Mouse (Mus musculus) MEL (cell line): ENCODE data around the gene Nisch. TPM values are rescaled to one million over a fixed set of nuclear protein-coding genes. Genes with fewer than 3 reads are reported as not detected.

Source experiments
- DNase-seq: peaks from one replicate; pipeline ENCODE4 v3.0.0; 2011; ENCODE audit warnings: low read depth, low spot score
- H3K27ac ChIP-seq: 2 replicates; pipeline ENCODE4 v1.5.1; 2012; ENCODE audit warnings: low read depth, mild to moderate bottlenecking, control low read depth, low read length, moderate library complexity; ENCODE audit not compliant: control insufficient read depth
- H3K27me3 ChIP-seq, 2 experiments: fragments of 150-350 bp in 1 of 2; sonication (generic) in 1 of 2; 2 replicates each; pipeline ENCODE4 v1.6.1; 2012; ENCODE audit warnings: low read length in 2 of 2, mild to moderate bottlenecking in 2 of 2, improper control_type of control experiment in 1 of 2, moderate library complexity in 1 of 2; ENCODE audit not compliant: insufficient read depth in 2 of 2, control insufficient read depth in 1 of 2
- H3K36me3 ChIP-seq, 2 experiments: 2 replicates each; pipeline ENCODE4 v1.6.1; 2012 to 2014; ENCODE audit warnings: low read length in 2 of 2, improper control_type of control experiment in 1 of 2, inconsistent platforms in 1 of 2, mild to moderate bottlenecking in 1 of 2; ENCODE audit not compliant: insufficient read depth in 2 of 2, control insufficient read depth in 1 of 2
- H3K4me1 ChIP-seq, 2 experiments: fragments of 150-350 bp in 1 of 2; sonication (generic) in 1 of 2; 2 replicates each; pipeline ENCODE4 v1.6.1; 2012; ENCODE audit warnings: low read length in 2 of 2, improper control_type of control experiment in 1 of 2, mild to moderate bottlenecking in 1 of 2; ENCODE audit not compliant: insufficient read depth in 2 of 2, control insufficient read depth in 1 of 2
- H3K4me3 ChIP-seq, 2 experiments: fragments of 150-350 bp in 1 of 2; sonication (generic) in 1 of 2; 2 replicates each; pipeline ENCODE4 v1.5.1; 2012; ENCODE audit warnings: low read depth in 2 of 2, low read length in 2 of 2, mild to moderate bottlenecking in 2 of 2, moderate library complexity in 2 of 2, control low read depth in 1 of 2, improper control_type of control experiment in 1 of 2; ENCODE audit not compliant: control insufficient read depth in 1 of 2, insufficient read depth in 1 of 2
- H3K79me2 ChIP-seq: 2 replicates; pipeline ENCODE4 v1.6.1; 2012; ENCODE audit warnings: mild to moderate bottlenecking, low read length, moderate library complexity; ENCODE audit not compliant: control insufficient read depth, poor library complexity, insufficient read depth
- H3K9ac ChIP-seq: 2 replicates; pipeline ENCODE4 v1.6.1; 2012; ENCODE audit warnings: low read depth, mild to moderate bottlenecking, control low read depth, low read length, moderate library complexity; ENCODE audit not compliant: control insufficient read depth, poor library complexity, severe bottlenecking
- H3K9me3 ChIP-seq: fragments of 150-350 bp; sonication (generic); replicated peaks from 2 replicates; pipeline ENCODE4 v1.6.1; 2012; ENCODE audit warnings: mild to moderate bottlenecking, low read length, improper control_type of control experiment, moderate library complexity; ENCODE audit not compliant: insufficient read depth
- BHLHE40 ChIP-seq: IDR thresholded peaks from 2 replicates; pipeline ENCODE4 v1.6.1; 2012; ENCODE audit warnings: low read depth, mild to moderate bottlenecking, inconsistent platforms, low read length, improper control_type of control experiment, borderline replicate concordance
- CHD1 ChIP-seq: IDR thresholded peaks from 2 replicates; pipeline ENCODE4 v1.6.1; 2012; ENCODE audit warnings: low read depth, mild to moderate bottlenecking, inconsistent platforms, low read length, improper control_type of control experiment
- CHD2 ChIP-seq: IDR thresholded peaks from 2 replicates; pipeline ENCODE4 v1.6.1; 2011; ENCODE audit warnings: low read length, improper control_type of control experiment
- CTCF ChIP-seq, 3 experiments: IDR thresholded peaks in 2 of 3; conservative IDR thresholded peaks in 1 of 3; 2 replicates each; pipeline ENCODE4 v1.5.1; 2011 to 2012; ENCODE audit warnings: low read length in 3 of 3, low read depth in 2 of 3, mild to moderate bottlenecking in 2 of 3, improper control_type of control experiment in 1 of 3, inconsistent platforms in 1 of 3, mixed read lengths in 1 of 3, moderate library complexity in 1 of 3; ENCODE audit not compliant: control insufficient read depth in 1 of 3, insufficient read depth in 1 of 3, poor library complexity in 1 of 3, severe bottlenecking in 1 of 3
- KAT2A ChIP-seq: conservative IDR thresholded peaks from 2 replicates; pipeline ENCODE4 v1.6.1; 2012; ENCODE audit warnings: low read depth, low read length, improper control_type of control experiment, inconsistent platforms
- MAFK ChIP-seq: IDR thresholded peaks from 2 replicates; pipeline ENCODE4 v1.6.1; 2011; ENCODE audit warnings: low read depth, mild to moderate bottlenecking, low read length, improper control_type of control experiment, borderline replicate concordance
- MAX ChIP-seq: IDR thresholded peaks from 2 replicates; pipeline ENCODE4 v1.6.1; 2011; ENCODE audit warnings: low read length, improper control_type of control experiment
- MAZ ChIP-seq: IDR thresholded peaks from 2 replicates; pipeline ENCODE4 v1.6.1; 2012; ENCODE audit warnings: low read depth, mild to moderate bottlenecking, inconsistent platforms, low read length, improper control_type of control experiment
- MXI1 ChIP-seq: IDR thresholded peaks from 2 replicates; pipeline ENCODE4 v1.6.1; 2011; ENCODE audit warnings: mild to moderate bottlenecking, low read depth, low read length, improper control_type of control experiment
- MYB ChIP-seq: IDR thresholded peaks from 2 replicates; pipeline ENCODE4 v1.6.1; 2011; ENCODE audit warnings: mild to moderate bottlenecking, low read depth, low read length, improper control_type of control experiment
- NELFE ChIP-seq: IDR thresholded peaks from 2 replicates; pipeline ENCODE4 v1.6.1; 2011; ENCODE audit warnings: low read depth, low read length, improper control_type of control experiment
- POLR2A ChIP-seq, 2 experiments: IDR thresholded peaks; 2 replicates each; pipeline ENCODE4 v1.6.1; 2011 to 2012; ENCODE audit warnings: low read length in 2 of 2, mild to moderate bottlenecking in 2 of 2, control low read depth in 1 of 2, improper control_type of control experiment in 1 of 2, low read depth in 1 of 2, moderate library complexity in 1 of 2; ENCODE audit not compliant: control insufficient read depth in 1 of 2, insufficient read depth in 1 of 2, poor library complexity in 1 of 2
- POLR2AphosphoS2 ChIP-seq: IDR thresholded peaks from 2 replicates; pipeline ENCODE4 v1.6.1; 2011; ENCODE audit warnings: low read length, improper control_type of control experiment
- POLR2AphosphoS5 ChIP-seq: IDR thresholded peaks from 2 replicates; pipeline ENCODE4 v1.6.1; 2012; ENCODE audit warnings: low read depth, borderline replicate concordance, mild to moderate bottlenecking, inconsistent platforms, low read length, moderate library complexity, mixed read lengths
- RAD21 ChIP-seq: IDR thresholded peaks from 2 replicates; pipeline ENCODE4 v1.6.1; 2011; ENCODE audit warnings: mild to moderate bottlenecking, low read depth, low read length, improper control_type of control experiment
- RCOR1 ChIP-seq: IDR thresholded peaks from 2 replicates; pipeline ENCODE4 v1.6.1; 2012; ENCODE audit warnings: low read depth, mild to moderate bottlenecking, inconsistent platforms, low read length, improper control_type of control experiment
- SMC3 ChIP-seq: IDR thresholded peaks from 2 replicates; pipeline ENCODE4 v1.6.1; 2011; ENCODE audit warnings: low read depth, low read length, improper control_type of control experiment
- TBP ChIP-seq: IDR thresholded peaks from 2 replicates; pipeline ENCODE4 v1.8.0; 2011; ENCODE audit warnings: low read depth, low read length, improper control_type of control experiment
- UBTF ChIP-seq: IDR thresholded peaks from 2 replicates; pipeline ENCODE4 v1.6.1; 2012; ENCODE audit warnings: low read depth, mild to moderate bottlenecking, inconsistent platforms, low read length, improper control_type of control experiment, moderate library complexity, borderline replicate concordance; ENCODE audit not compliant: insufficient read depth
- ZKSCAN1 ChIP-seq: IDR thresholded peaks from 2 replicates; pipeline ENCODE4 v1.6.1; 2012; ENCODE audit warnings: low read depth, mild to moderate bottlenecking, inconsistent platforms, low read length, improper control_type of control experiment, moderate library complexity
- ZNF384 ChIP-seq: IDR thresholded peaks from 2 replicates; pipeline ENCODE4 v1.6.1; 2012; ENCODE audit warnings: low read depth, mild to moderate bottlenecking, inconsistent platforms, low read length, improper control_type of control experiment
- polyA plus RNA-seq, 2 experiments: library from polyadenylated mRNA; stranded (reverse) in 1 of 2; unstranded in 1 of 2; fragments of >175 nt in 1 of 2; fragments of >200 nt in 1 of 2; gene quantifications; 2 replicates each; pipeline versions ENCODE4 v1.2.1 to v1.2.4; 2012; ENCODE audit warnings: low replicate concordance in 2 of 2, low read depth in 1 of 2; ENCODE audit not compliant: insufficient read length in 2 of 2, insufficient read depth in 1 of 2, missing spikeins in 1 of 2
- total RNA-seq: library from RNA; depleted of rRNA; stranded (reverse); fragments of 300-350 nt; gene quantifications from 2 replicates; pipeline ENCODE4 v1.2.3, GENCODE M21; 2012

Gene Nisch
- total and polyA plus RNA-seq, 3 experiments: 53.0 to 154 TPM; not detected in 1

DNA sequence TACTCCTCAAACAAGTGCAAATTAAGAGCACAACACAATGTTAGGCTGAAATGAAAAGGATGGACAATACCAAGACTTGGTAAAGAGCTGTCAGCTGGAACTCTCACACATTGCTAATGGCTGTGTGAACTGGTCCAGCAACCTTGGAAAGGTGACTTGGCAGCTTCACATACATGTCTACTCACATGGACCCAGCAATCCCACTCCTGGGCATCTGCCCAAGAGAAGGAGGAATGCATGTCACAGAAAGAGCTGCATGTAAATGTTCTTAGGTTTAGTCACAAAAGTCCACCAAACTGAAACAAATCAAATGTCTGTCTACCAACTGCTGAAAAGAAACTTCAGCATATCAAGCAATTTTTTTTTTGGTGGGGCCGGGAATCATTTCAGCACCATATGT lies 29.2 kb upstream of the Nisch start:
- DNase-seq: no peak
- Histone ChIP-seq H3K4me1 (peaks cover 3 to 6% of the 10 kb centered on the region in 2 experiments; a peak in 2 of 4 replicates), H3K79me2 (peaks cover 5% of the 10 kb centered on the region; the same call in 1 of the 2 replicates), H3K27ac (no peak overlapping the region), H3K36me3 (peaks cover 0 to 7% of the 10 kb centered on the region in 2 experiments; a peak in 2 of 4 replicates), H3K4me3 (no peak overlapping the region), H3K27me3 (no peaks in the 10 kb centered on the region), H3K9ac (no peak overlapping the region), H3K9me3 (no peaks in the 10 kb centered on the region)
- TF ChIP-seq CHD2 (no peak), MAFK (no peak), NELFE (no peak), POLR2AphosphoS5 (no peak), CHD1 (no peak), RCOR1 (no peak), BHLHE40 (no peak), CTCF (IDR thresholded peaks at IDR 0.05 in 2 of 3, conservative IDR thresholded peaks at IDR 0.05 in 1 of 3; ENCODE audit: control insufficient read depth in 1 of 3, insufficient read depth in 1 of 3, low read depth in 2 of 3, low read length in 3 of 3, poor library complexity in 1 of 3, severe bottlenecking in 1 of 3) (no peak), TBP (no peak), ZKSCAN1 (no peak), POLR2A (IDR thresholded peaks at IDR 0.05; ENCODE audit: control insufficient read depth in 1 of 2, insufficient read depth in 1 of 2, low read depth in 1 of 2, low read length in 2 of 2, poor library complexity in 1 of 2) (no peak), MXI1 (no peak), KAT2A (no peak), RAD21 (no peak), MYB (no peak), SMC3 (no peak), UBTF (no peak), POLR2AphosphoS2 (no peak), MAZ (no peak)

DNA sequence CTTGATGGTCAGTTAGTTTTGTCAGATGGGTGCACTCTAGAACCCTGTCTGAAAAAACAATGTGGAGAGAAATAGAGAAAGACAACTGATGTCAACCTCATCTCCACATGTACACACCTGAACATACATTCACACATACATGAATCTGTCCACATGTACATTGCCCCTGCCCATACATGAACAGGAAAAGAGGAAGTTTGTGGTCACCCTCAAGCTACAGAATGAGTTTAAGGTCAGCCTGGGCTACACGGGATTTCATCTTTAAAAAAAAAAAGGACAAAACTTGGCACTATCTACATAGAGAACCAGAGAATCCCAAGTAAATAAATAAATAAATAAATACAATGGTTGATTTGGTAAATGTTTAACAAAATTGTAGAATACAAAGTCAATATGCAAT lies 28.0 kb upstream of the Nisch start:
- no peaks in the 10 kb centered on the region for H3K9me3 ChIP-seq
- no peak overlapping the region for H3K4me3 ChIP-seq
- no peak overlapping the region for H3K27ac ChIP-seq
- TF ChIP-seq MAX: no peak
- TF ChIP-seq UBTF: no peak
- no peak for TF ChIP-seq RCOR1
- TF ChIP-seq ZNF384: peak; percentile 31; the same call in 1 of the 2 replicates
- DNase-seq: peak; percentile 30
- H3K27me3 ChIP-seq: no peaks in the 10 kb centered on the region
- H3K79me2 ChIP-seq: no peaks in the 10 kb centered on the region
- no peak overlapping the region for H3K9ac ChIP-seq
- H3K4me1 ChIP-seq: peaks cover 3 to 6% of the 10 kb centered on the region in 2 experiments; a peak in 2 of 4 replicates
- peaks cover 0 to 6% of the 10 kb centered on the region in 2 experiments; a peak in 2 of 4 replicates for H3K36me3 ChIP-seq
